Mouse (Mus musculus) ZHBTc4 (cell line): ENCODE results near the gene Ephb2.

Experiments used
- DNase-seq: peaks from one replicate; pipeline ENCODE4 v3.0.0-alpha.2; 2011; ENCODE audit warnings: low read depth, low spot score

Gene Ephb2

DNA sequence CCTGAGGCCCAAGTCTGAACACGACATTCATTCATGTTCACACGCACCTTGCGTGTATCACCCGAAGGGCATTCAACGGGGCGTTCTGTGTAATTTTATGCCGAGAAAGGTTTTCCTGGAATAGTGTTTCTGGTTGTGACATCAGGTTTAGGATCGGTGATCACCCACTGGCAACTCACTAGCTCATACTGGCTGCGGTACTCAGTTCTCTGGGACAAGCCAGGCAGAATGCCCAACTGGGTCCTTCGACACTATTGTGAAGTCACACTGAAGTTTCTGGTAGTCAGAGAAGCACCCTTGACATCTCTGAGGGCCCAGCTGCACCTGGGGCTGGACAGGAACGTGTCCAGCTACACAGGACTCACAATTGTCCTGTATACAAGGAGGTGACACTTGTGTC, 132.4 kb downstream of the Ephb2 start:
- no peak for DNase-seq

DNA sequence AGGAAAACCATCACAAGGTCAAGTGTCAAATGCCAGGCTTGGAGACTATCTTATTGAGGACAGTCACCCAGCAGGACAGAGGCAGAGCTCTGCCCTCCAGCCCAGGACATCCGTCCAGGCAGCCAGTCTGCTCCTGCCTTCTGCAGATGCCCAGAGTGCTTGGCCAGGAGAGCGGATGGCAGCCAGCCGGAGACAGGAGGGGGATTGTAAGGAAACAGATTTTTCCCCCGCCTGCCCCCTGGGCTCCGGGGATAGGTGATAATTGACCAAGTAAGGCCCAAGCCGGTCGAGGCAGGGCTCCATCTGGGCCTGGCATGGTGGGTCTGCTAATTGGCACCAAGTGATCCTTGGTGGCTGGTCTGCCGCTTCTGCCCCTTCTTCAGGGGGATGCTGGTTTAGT, 133.3 kb downstream of the Ephb2 start:
- no peak for DNase-seq

- DNase-seq = no peak
Measured at GRCm38 (mm10) chr4:136701236-136701635, 134.6 kb downstream of the Ephb2 start.

- no peak for DNase-seq
Measured at GRCm38 (mm10) chr4:136699084-136699450, 136.7 kb downstream of the Ephb2 start.

GRCm38 (mm10) chr4:136698404-136699083, 137.2 kb downstream of the Ephb2 start:
- DNase-seq = no peak

DNA sequence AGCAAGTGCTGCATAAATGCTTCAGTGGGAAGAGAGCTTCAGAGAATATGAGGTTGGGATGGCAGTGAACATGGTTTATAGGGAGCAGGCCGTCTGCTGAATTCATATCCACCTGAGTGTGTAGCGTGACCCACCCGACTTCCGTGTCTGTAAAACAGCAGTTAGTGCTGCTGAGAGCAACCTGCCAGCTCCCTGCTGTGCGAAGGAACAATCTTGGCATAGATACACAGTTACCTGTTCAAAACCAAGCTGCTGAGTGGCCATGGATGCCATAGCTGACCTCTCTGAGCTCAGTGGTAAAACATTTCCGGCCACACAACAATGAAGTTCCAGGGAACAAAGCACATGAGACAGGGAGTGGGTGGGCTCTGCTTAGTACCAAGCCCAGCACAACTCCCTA, 138.5 kb downstream of the Ephb2 start:
- DNase-seq = no peak

GRCm38 (mm10) chr4:136696381-136696925, 139.3 kb downstream of the Ephb2 start:
- DNase-seq = peak; percentile 84

GRCm38 (mm10) chr4:136695696-136696095, 140.1 kb downstream of the Ephb2 start:
- no peak for DNase-seq

- DNase-seq = no peak
Measured at GRCm38 (mm10) chr4:136690034-136690433, 145.8 kb downstream of the Ephb2 start.

- peak; percentile 46 for DNase-seq
Measured at GRCm38 (mm10) chr4:136688113-136688512, 147.7 kb downstream of the Ephb2 start.

DNA sequence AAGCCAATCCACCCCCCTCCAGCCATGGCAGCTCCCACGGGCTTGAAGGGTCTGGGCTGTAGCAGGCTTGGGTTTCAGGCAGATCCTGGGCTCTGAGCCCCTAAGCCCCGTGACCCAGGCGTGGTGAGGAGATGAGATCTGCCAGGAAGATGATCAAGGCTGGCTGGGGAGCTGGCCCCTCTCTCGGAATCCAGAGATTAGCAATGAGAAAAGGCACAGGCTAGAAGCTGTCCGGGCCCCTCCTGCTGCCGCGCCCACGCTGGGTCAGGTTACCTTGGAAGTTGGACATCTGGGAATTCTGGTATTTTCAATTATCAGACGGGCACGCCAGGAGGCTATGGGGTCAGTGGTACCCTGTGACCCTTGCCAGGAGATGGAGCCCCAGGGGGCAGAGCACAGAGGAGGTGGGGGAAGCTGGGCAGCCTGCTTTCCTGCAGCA, 150.3 kb downstream of the Ephb2 start:
- no peak for DNase-seq

GRCm38 (mm10) chr4:136684485-136684884, 151.3 kb downstream of the Ephb2 start:
- DNase-seq = peak; percentile 34

- DNase-seq = peak; percentile 78
Measured at GRCm38 (mm10) chr4:136680641-136681040, 155.1 kb downstream of the Ephb2 start.

GRCm38 (mm10) chr4:136679221-136679620, 156.6 kb downstream of the Ephb2 start:
- DNase-seq = peak; percentile 67

DNA sequence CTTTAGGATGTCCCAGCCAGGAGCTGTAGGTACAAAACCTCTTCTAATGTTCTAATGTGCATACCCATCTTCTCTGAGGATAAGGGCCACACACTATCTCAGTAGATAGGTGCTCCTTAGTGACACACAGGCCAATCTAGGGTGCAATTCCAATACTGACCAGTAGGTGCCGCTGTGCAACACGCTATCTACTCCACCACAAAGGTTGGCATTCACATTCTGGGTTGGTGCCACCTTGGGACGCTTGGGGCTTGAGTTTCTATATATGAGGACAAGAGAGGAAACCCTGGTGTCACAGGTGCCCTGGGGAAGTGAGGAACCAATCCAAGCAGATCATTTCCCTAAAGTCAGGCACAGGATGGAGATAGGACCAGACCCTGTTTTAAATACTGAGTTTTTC, 157.3 kb downstream of the Ephb2 start:
- DNase-seq = peak; percentile 83

GRCm38 (mm10) chr4:136675439-136675838, 160.3 kb downstream of the Ephb2 start:
- no peak for DNase-seq

DNA sequence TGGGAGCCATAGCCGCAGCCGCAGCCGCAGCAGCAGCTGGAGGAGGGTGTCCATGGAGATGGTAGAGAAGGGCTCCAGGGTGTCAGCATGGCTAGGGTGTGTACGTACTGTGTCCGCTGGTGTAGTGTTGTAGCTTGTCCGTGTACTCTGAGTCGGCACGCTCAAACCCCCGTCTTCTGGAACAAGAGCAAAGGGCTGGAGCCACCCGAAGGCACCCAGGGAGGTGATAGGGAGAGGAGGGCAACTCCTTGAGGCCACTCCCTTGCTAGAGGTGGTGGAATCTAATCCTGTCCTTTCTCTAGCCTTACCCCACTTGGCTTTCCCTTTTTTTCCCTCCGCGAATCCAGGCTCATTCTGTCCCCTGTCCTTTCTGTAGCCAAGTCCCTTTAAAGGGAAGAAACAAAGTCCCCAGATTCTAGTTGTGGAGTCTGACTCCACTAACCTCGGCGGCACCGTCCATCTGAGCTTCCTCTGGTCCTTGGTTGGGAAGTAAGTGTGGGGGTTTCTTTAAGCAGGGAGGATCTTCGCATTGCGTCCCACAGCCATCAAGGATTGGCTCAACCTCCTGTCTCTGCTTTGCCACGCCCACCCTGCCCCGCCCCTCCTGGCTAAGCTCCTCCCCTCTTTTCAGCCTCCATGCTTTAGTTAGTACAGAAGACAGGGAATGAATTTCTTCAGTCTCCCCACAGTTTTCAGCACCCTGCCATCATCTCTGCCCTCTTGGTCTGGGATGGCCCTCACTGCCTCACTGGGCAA, 163.3 kb downstream of the Ephb2 start:
- DNase-seq = peak; percentile 91

- DNase-seq = peak; percentile 73
Measured at GRCm38 (mm10) chr4:136667757-136668156, 168.0 kb downstream of the Ephb2 start.

DNA sequence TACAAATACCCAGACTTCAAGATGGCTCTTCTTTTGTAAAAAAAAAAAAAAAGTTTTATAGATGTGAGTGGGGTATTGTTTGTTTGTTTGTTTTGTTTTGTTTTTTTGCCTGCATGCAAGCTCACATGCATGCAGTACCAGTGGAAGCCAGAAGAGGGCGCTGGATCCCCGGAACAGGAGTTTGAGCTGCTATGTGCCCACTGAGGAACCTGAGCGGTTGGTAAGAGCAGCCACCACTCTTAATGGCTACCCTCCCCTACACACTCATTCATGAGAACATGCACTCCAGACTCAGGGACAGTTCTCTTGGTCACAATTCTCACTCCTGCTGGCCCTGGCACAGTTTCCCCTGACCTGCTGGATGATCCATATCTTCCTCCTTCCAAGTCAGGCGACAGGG, 169.8 kb downstream of the Ephb2 start:
- peak; percentile 70 for DNase-seq

GRCm38 (mm10) chr4:136665068-136665467, 170.7 kb downstream of the Ephb2 start:
- DNase-seq = no peak

DNA sequence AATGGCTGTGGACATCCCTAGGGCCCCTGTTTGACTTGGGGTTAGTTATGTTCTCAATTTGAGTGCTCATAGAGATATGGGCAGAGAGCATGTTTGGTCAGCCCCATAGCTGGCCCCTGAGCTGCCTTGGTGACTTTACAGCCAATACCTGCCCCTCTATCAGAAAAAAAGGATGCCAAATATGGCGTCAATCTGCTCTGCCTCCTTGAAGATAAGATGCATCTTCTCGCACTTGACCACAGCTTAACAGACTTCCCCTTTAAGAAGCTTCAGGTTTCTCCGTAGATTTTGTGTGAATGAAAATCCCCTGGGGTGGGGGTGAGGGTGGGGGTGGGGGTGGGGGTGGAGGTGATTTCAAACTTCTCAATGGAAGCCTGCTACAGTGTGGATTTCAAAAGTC, 177.9 kb downstream of the Ephb2 start:
- DNase-seq = no peak

DNA sequence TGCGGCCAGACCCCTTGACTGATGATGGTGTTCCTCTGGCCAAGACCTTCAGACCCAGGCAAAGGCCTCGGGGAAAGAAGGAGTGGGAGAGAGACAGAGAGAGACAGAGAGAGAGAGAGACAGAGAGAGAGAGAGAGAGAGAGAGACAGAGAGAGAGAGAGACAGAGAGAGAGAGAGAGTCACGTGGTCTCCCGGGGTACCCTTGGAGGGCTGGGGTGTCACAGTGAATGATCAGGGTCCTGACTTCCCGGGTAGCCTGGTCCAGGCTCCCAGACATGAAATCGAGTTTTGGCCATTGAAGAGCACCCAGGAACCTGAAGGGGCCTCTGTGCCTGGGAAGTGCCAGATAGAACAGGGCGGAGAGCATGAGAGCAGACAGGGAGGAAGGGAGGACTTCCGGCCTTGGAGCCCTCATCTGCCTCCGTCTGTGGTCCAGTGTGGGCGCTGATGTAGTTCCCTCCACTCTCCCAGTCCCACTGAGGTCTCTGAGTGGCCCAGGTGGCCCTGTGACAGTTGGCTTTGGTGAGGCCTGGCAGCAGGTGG, 182.0 kb downstream of the Ephb2 start:
- no peak for DNase-seq

- DNase-seq = no peak
Measured at GRCm38 (mm10) chr4:136653019-136653418, 182.8 kb downstream of the Ephb2 start.
